Mouse (Mus musculus) megakaryocyte, embryonic 14.5 days (primary cell): ENCODE measurements around the gene Magee2. TPM values are rescaled to one million over a fixed set of nuclear protein-coding genes. Genes with fewer than 3 reads are reported as not detected.
"Not testable (repeated sequence)": the region's sequence is repeated elsewhere in the genome, so short reads cannot be mapped to it uniquely, and the experiment has no call there.

Experiments used
- H3K27me3 ChIP-seq: replicated peaks from 2 replicates; pipeline ENCODE3; 2012; ENCODE audit warnings: inconsistent platforms
- H3K36me3 ChIP-seq: replicated peaks from 2 replicates; pipeline ENCODE3; 2012; ENCODE audit warnings: low read length, inconsistent platforms, mixed read lengths
- H3K4me1 ChIP-seq: 2 replicates; pipeline ENCODE4 v1.6.1; 2012; ENCODE audit warnings: inconsistent platforms
- H3K4me3 ChIP-seq: replicated peaks from 2 replicates; pipeline ENCODE3; 2012; ENCODE audit warnings: moderate library complexity, mild to moderate bottlenecking, inconsistent platforms
- H3K9me3 ChIP-seq: 2 replicates; pipeline ENCODE4 v1.6.1; 2012; ENCODE audit warnings: inconsistent platforms
- FLI1 ChIP-seq: IDR thresholded peaks from 2 replicates; pipeline ENCODE4 v1.6.1; 2012; ENCODE audit warnings: low read length, inconsistent platforms, mixed read lengths
- GATA1 ChIP-seq: IDR thresholded peaks from 3 replicates; pipeline ENCODE4 v1.6.1; 2012; ENCODE audit warnings: mixed read lengths, low read length, inconsistent platforms, borderline replicate concordance
- polyA plus RNA-seq: library from polyadenylated mRNA; stranded (reverse); fragments of >175 nt; gene quantifications from 2 replicates; pipeline ENCODE4 v1.2.3, GENCODE M21; 2012; ENCODE audit warnings: low replicate concordance; ENCODE audit not compliant: insufficient read depth

Magee2 gene
- 0.22 TPM in 1 of 2 replicates, not detected in the other for polyA plus RNA-seq

GRCm38 (mm10) chrX:104856751-104857341, at the start of gene Magee2:
TSS of gene Magee2 (minus strand) at chrX:104857267.
- H3K4me3 ChIP-seq = peak within 1 kb of the TSS; percentile 91
- no peaks in the 10 kb centered on the region for H3K9me3 ChIP-seq
- TF ChIP-seq FLI1 = no peak
- no peak for TF ChIP-seq GATA1
- no peaks in the 10 kb centered on the region for H3K36me3 ChIP-seq
- H3K27me3 ChIP-seq = peaks cover 34% of the 10 kb centered on the region
- H3K4me1 ChIP-seq = peaks cover 5% of the 10 kb centered on the region; the same call in 1 of the 2 replicates

- 0 out of 2 replicates have a peak, but pooled peaks cover 3% of the 10 kb centered on the region for H3K9me3 ChIP-seq
- no peak for TF ChIP-seq GATA1
- TF ChIP-seq FLI1 = no peak
- H3K27me3 ChIP-seq = peaks cover 34% of the 10 kb centered on the region
- H3K36me3 ChIP-seq = no peaks in the 10 kb centered on the region
- no peak overlapping the region for H3K4me3 ChIP-seq
- H3K4me1 ChIP-seq = peaks cover 5% of the 10 kb centered on the region; the same call in 1 of the 2 replicates
Measured at GRCm38 (mm10) chrX:104853610-104854009, 3.5 kb downstream of the Magee2 start.

- not testable (repeated sequence) for H3K4me1 ChIP-seq, H3K4me3 ChIP-seq, H3K27me3 ChIP-seq, H3K9me3 ChIP-seq, H3K36me3 ChIP-seq
Measured at GRCm38 (mm10) chrX:104817583-104817982, 39.5 kb downstream of the Magee2 start.

- not testable (repeated sequence) for H3K9me3 ChIP-seq, H3K4me1 ChIP-seq, H3K36me3 ChIP-seq
Measured at GRCm38 (mm10) chrX:104816987-104817386, 40.1 kb downstream of the Magee2 start.

GRCm38 (mm10) chrX:104813704-104814103, 43.4 kb downstream of the Magee2 start:
- H3K4me1 ChIP-seq, H3K4me3 ChIP-seq, H3K27me3 ChIP-seq, H3K36me3 ChIP-seq: not testable (repeated sequence)
- peaks cover 12% of the 10 kb centered on the region for H3K9me3 ChIP-seq

More at GRCm38 (mm10) chrX:104816987-104817386, 40.1 kb downstream of the Magee2 start:
- not testable (repeated sequence) for H3K4me3 ChIP-seq, H3K27me3 ChIP-seq

Other genes starting within 250 kb of the Magee2 start
- gene Zdhhc15, start 186.2 kb downstream of the Magee2 start, polyA plus RNA-seq = 0.22 and 0.97 TPM in 2 replicates
- gene Pbdc1, start 222.5 kb upstream of the Magee2 start, polyA plus RNA-seq = 8.3 TPM in 1 of 2 replicates, not detected in the other